Comparison of ENCODE assay signal across 9 mouse cellular contexts in genomic region chr9:121697150-121698049, GRCm38 (mm10). TPM values are rescaled to one million over a fixed set of nuclear protein-coding genes. Genes with fewer than 3 reads are reported as not detected.
DNase-seq lines count a peak whose midpoint lies in the region; ATAC-seq and TF ChIP-seq lines count a peak whose summit lies in the region.
"Had no signal": no experiment of that assay in that cellular context is flagged by ENCODE, and none has a peak within 500 bp of the region (broad histone marks: within the 10 kb centered on the region; RNA-seq: fewer than 3 reads in every experiment).

No protein-coding gene starts in this region.

- peak; percentile 16; the same call in 1 of the 2 replicates for TF ChIP-seq POLR2A in bone marrow, adult 2 months (IDR thresholded peaks at IDR 0.05; ENCODE audit: borderline replicate concordance, control insufficient read depth, low read depth, low read length)

- no peaks in the 10 kb centered on the region for H3K9me3 ChIP-seq in hindbrain, embryonic 11.5 days (ENCODE audit: control insufficient read depth, low read length)
- H3K9me3 ChIP-seq in hindbrain, embryonic 10.5 days: peaks cover 9% of the 10 kb centered on the region; the same call in 1 of the 2 replicates
- no peaks in the 10 kb centered on the region for H3K9me3 ChIP-seq in stomach, embryonic 16.5 days (replicated peaks; ENCODE audit: control insufficient read depth, low read length)

- H3K27ac ChIP-seq in hindbrain, embryonic 11.5 days (ENCODE audit: low read depth, low read length): no peak overlapping the region
- no peak overlapping the region for H3K27ac ChIP-seq in hindbrain, embryonic 10.5 days
- no peak overlapping the region for H3K27ac ChIP-seq in bone marrow, adult 2 months (ENCODE audit: control insufficient read depth, insufficient read depth, low read depth, low read length, poor library complexity)
- H3K27ac ChIP-seq in stomach, embryonic 16.5 days (ENCODE audit: low read length): no peak overlapping the region

- no peak overlapping the region for H3K4me2 ChIP-seq in hindbrain, embryonic 11.5 days (replicated peaks; ENCODE audit: low read depth, low read length)
- H3K4me2 ChIP-seq in stomach, embryonic 16.5 days (ENCODE audit: low read depth, low read length): no peak overlapping the region

- no peaks in the 10 kb centered on the region for H3K27me3 ChIP-seq in hindbrain, embryonic 11.5 days (ENCODE audit: control insufficient read depth, insufficient read depth, low read length)
- H3K27me3 ChIP-seq in hindbrain, embryonic 10.5 days (ENCODE audit: insufficient read depth, poor library complexity, severe bottlenecking): no peaks in the 10 kb centered on the region
- H3K27me3 ChIP-seq in stomach, embryonic 16.5 days (ENCODE audit: control insufficient read depth, insufficient read depth, low read length): no peaks in the 10 kb centered on the region

- peak; percentile 44 for DNase-seq in hindbrain, embryonic 11.5 days (ENCODE audit: low spot score)
- no peak for DNase-seq in hindbrain, embryonic 10.5 days (ENCODE audit: low spot score)
- DNase-seq in CD4-positive helper T cell, adult 2 months (ENCODE audit: low read depth, low spot score): peak; percentile 72
- peak; percentile 84 for DNase-seq in gastrocnemius, postnatal 10 days
- peak; percentile 79 for DNase-seq in kidney, postnatal 10 days
- peak; percentile 78 to 86 for DNase-seq in lung, postnatal 4 days

- TF ChIP-seq CTCF in bone marrow, adult 2 months (IDR thresholded peaks at IDR 0.05; ENCODE audit: control insufficient read depth, insufficient read depth, low read length): peak; percentile 74

- WGBS in hindbrain, embryonic 11.5 days: 94% methylated on average over 1 of the region's 1 CpGs
- 93% methylated on average over 1 of the region's 1 CpGs for WGBS in hindbrain, embryonic 10.5 days
- 100% methylated on average over 1 of the region's 1 CpGs for WGBS in bone marrow, adult 2 months
- 100% methylated on average over 1 of the region's 1 CpGs for WGBS in stomach, embryonic 16.5 days

- H3K4me3 ChIP-seq in hindbrain, embryonic 11.5 days (ENCODE audit: low read depth, low read length): no peak overlapping the region
- H3K4me3 ChIP-seq in hindbrain, embryonic 10.5 days: no peak overlapping the region
- H3K4me3 ChIP-seq in bone marrow, adult 2 months (replicated peaks; ENCODE audit: control insufficient read depth, low read depth, low read length): no peak overlapping the region
- H3K4me3 ChIP-seq in stomach, embryonic 16.5 days (replicated peaks; ENCODE audit: low read length): no peak overlapping the region

- no peaks in the 10 kb centered on the region for H3K4me1 ChIP-seq in hindbrain, embryonic 11.5 days (replicated peaks; ENCODE audit: control insufficient read depth, insufficient read depth, low read length)
- no peaks in the 10 kb centered on the region for H3K4me1 ChIP-seq in hindbrain, embryonic 10.5 days (replicated peaks)
- peaks cover 1% of the 10 kb centered on the region; the same call in 1 of the 2 replicates for H3K4me1 ChIP-seq in bone marrow, adult 2 months (ENCODE audit: control insufficient read depth, insufficient read depth, low read length)
- H3K4me1 ChIP-seq in stomach, embryonic 16.5 days (ENCODE audit: control insufficient read depth, insufficient read depth, low read length): no peaks in the 10 kb centered on the region

- ATAC-seq in hindbrain, embryonic 11.5 days (ENCODE audit: low FRiP score): no peak
- peak; percentile 37; the same call in 1 of the 2 replicates for ATAC-seq in stomach, embryonic 16.5 days (ENCODE audit: insufficient read depth, low FRiP score)

- no peak overlapping the region for H3K9ac ChIP-seq in hindbrain, embryonic 11.5 days (ENCODE audit: low read depth, low read length)
- H3K9ac ChIP-seq in stomach, embryonic 16.5 days (ENCODE audit: low read length): no peak overlapping the region

- H3K36me3 ChIP-seq in hindbrain, embryonic 11.5 days (ENCODE audit: control insufficient read depth, insufficient read depth, low read length): peaks cover 3% of the 10 kb centered on the region; the same call in 1 of the 2 replicates
- H3K36me3 ChIP-seq in hindbrain, embryonic 10.5 days: peaks cover 73% of the 10 kb centered on the region
- H3K36me3 ChIP-seq in stomach, embryonic 16.5 days (ENCODE audit: control insufficient read depth, insufficient read depth, low read length): 0 out of 2 replicates have a peak, but pooled peaks cover 2% of the 10 kb centered on the region

RNA-seq across cellular contexts. Expression of gene Sec22c, which starts 7.9 kb away (rescaled TPM):
- 15.7 and 22.9 TPM in 2 replicates for polyA plus RNA-seq in hindbrain, embryonic 11.5 days (2014; fragmentation: Nextera tagmentation; extraction: Ambion mirVana)
- polyA plus RNA-seq in hindbrain, embryonic 10.5 days (2016; fragmentation: Nextera tagmentation; extraction: Ambion mirVana): 17.8 and 18.2 TPM in 2 replicates
- 4.5 and 8.3 TPM in 2 replicates for polyA plus RNA-seq in bone marrow, adult 2 months (2011; ENCODE audit: insufficient read depth, insufficient read length, low replicate concordance, missing spikeins)
- 1 to 10 TPM; 4.7 to 5.5 TPM for total RNA-seq in gastrocnemius, postnatal 10 days (2021)
- polyA plus RNA-seq in stomach, embryonic 16.5 days (2015; fragmentation: Nextera tagmentation; extraction: Ambion mirVana): 8.8 and 9.4 TPM in 2 replicates

RNA-seq across cellular contexts. Expression of gene Ss18l2, which starts 12.7 kb away (rescaled TPM):
- 122 and 131 TPM in 2 replicates for polyA plus RNA-seq in hindbrain, embryonic 11.5 days (2014; fragmentation: Nextera tagmentation; extraction: Ambion mirVana)
- 103 and 112 TPM in 2 replicates for polyA plus RNA-seq in hindbrain, embryonic 10.5 days (2016; fragmentation: Nextera tagmentation; extraction: Ambion mirVana)
- polyA plus RNA-seq in bone marrow, adult 2 months (2011; ENCODE audit: insufficient read depth, insufficient read length, low replicate concordance, missing spikeins): 39.6 and 72.1 TPM in 2 replicates
- 10 to 100 TPM; 80.2 to 85.8 TPM for total RNA-seq in gastrocnemius, postnatal 10 days (2021)
- 103 and 112 TPM in 2 replicates for polyA plus RNA-seq in stomach, embryonic 16.5 days (2015; fragmentation: Nextera tagmentation; extraction: Ambion mirVana)

RNA-seq across cellular contexts. Expression of gene Nktr, which starts 21.6 kb away (rescaled TPM):
- 61.8 and 105 TPM in 2 replicates for polyA plus RNA-seq in hindbrain, embryonic 11.5 days (2014; fragmentation: Nextera tagmentation; extraction: Ambion mirVana)
- 45.9 and 57.6 TPM in 2 replicates for polyA plus RNA-seq in hindbrain, embryonic 10.5 days (2016; fragmentation: Nextera tagmentation; extraction: Ambion mirVana)
- polyA plus RNA-seq in bone marrow, adult 2 months (2011; ENCODE audit: insufficient read depth, insufficient read length, low replicate concordance, missing spikeins): 41.4 and 50.9 TPM in 2 replicates
- total RNA-seq in gastrocnemius, postnatal 10 days (2021): 10 to 100 TPM; 36.5 to 57.9 TPM
- polyA plus RNA-seq in stomach, embryonic 16.5 days (2015; fragmentation: Nextera tagmentation; extraction: Ambion mirVana): 54.7 and 55.6 TPM in 2 replicates

RNA-seq across cellular contexts. Expression of gene Vipr1, which starts 54.9 kb away (rescaled TPM):
- 0.57 and 0.67 TPM in 2 replicates for polyA plus RNA-seq in hindbrain, embryonic 11.5 days (2014; fragmentation: Nextera tagmentation; extraction: Ambion mirVana)
- polyA plus RNA-seq in hindbrain, embryonic 10.5 days (2016; fragmentation: Nextera tagmentation; extraction: Ambion mirVana): 0.41 and 0.43 TPM in 2 replicates
- 0.72 TPM in 1 of 2 replicates, not detected in the other for polyA plus RNA-seq in bone marrow, adult 2 months (2011; ENCODE audit: insufficient read depth, insufficient read length, low replicate concordance, missing spikeins)
- total RNA-seq in gastrocnemius, postnatal 10 days (2021): under 1 TPM; 0.61 to 0.99 TPM
- polyA plus RNA-seq in stomach, embryonic 16.5 days (2015; fragmentation: Nextera tagmentation; extraction: Ambion mirVana): 0.82 and 1.0 TPM in 2 replicates

RNA-seq across cellular contexts. Expression of gene Lyzl4, which starts 55.5 kb away (rescaled TPM):
- 0.25 TPM in 1 of 2 replicates, not detected in the other for polyA plus RNA-seq in hindbrain, embryonic 11.5 days (2014; fragmentation: Nextera tagmentation; extraction: Ambion mirVana)
- not detected in 2 replicates for polyA plus RNA-seq in hindbrain, embryonic 10.5 days (2016; fragmentation: Nextera tagmentation; extraction: Ambion mirVana)
- polyA plus RNA-seq in bone marrow, adult 2 months (2011; ENCODE audit: insufficient read depth, insufficient read length, low replicate concordance, missing spikeins): not detected in 2 replicates
- total RNA-seq in gastrocnemius, postnatal 10 days (2021): under 1 TPM in 1 of 2 experiments, not detected in 1; 0.81 TPM
- 0.41 TPM in 1 of 2 replicates, not detected in the other for polyA plus RNA-seq in stomach, embryonic 16.5 days (2015; fragmentation: Nextera tagmentation; extraction: Ambion mirVana)
- polyA plus RNA-seq: limb, embryonic 11.5 days had no signal
